Mouse (Mus musculus) bone marrow, adult 2 months (tissue): ENCODE measurements around the gene Plcb4.

ENCODE experiments used
- CTCF ChIP-seq: fragments of 200-500 bp; IDR thresholded peaks from 2 replicates; pipeline ENCODE4 v1.5.1; 2011; ENCODE audit warnings: low read length, control low read depth; ENCODE audit not compliant: control insufficient read depth, insufficient read depth
- POLR2A ChIP-seq: fragments of 200-500 bp; IDR thresholded peaks from 2 replicates; pipeline ENCODE4 v1.6.1; 2011; ENCODE audit warnings: low read depth, mild to moderate bottlenecking, control low read depth, low read length, borderline replicate concordance; ENCODE audit not compliant: control insufficient read depth

DNA sequence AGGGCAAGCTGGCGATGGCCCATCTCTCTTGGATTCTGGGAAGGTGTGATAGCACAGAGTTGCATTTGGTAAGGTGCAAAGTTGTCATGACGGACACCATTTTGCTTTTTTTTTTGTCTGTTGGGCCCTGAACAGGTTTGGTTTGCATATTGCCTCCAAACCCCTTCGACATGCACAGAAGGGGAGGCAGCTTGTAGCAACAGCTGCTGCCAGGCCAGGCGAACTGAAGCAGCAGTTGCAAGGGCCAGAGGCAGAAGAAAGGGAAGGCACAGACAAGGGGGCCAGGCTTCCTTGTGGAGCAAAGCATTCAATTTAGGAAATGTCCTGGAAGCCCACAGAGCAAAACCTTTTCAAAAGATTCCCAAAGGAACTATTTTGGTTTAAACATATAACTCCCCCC, 224.5 kb downstream of the Plcb4 start:
- TF ChIP-seq CTCF (no peak), POLR2A (no peak)
